Mouse (Mus musculus) liver, embryonic 11.5 days (tissue): Measurements from ENCODE around the gene Slc26a10. TPM values are rescaled to one million over a fixed set of nuclear protein-coding genes. Genes with fewer than 3 reads are reported as not detected.
"Not testable (repeated sequence)": the region's sequence is repeated elsewhere in the genome, so short reads cannot be mapped to it uniquely, and the experiment has no call there.

Source experiments
- ATAC-seq: fragments of 200-750 bp; cut with Nextera tagmentation; replicated peaks from 2 replicates; pipeline ENCODE4 v1.8.0; 2017; ENCODE audit warnings: moderate number of reproducible peaks, mild to moderate bottlenecking, moderate TSS enrichment, moderate library complexity; ENCODE audit not compliant: low FRiP score
- DNase-seq: peaks from one replicate; pipeline ENCODE4 v3.0.0-alpha.2; 2017; ENCODE audit warnings: low spot score
- H3K27ac ChIP-seq: fragments of 300-500 bp; sonication (generic); 2 replicates; pipeline ENCODE4 v1.5.1; 2014; ENCODE audit warnings: mild to moderate bottlenecking, low read depth, low read length, control low read depth
- H3K27me3 ChIP-seq: fragments of 300-500 bp; sonication (generic); replicated peaks from 2 replicates; pipeline ENCODE4 v1.6.1; 2014; ENCODE audit warnings: low read length, mixed read lengths; ENCODE audit not compliant: control insufficient read depth, insufficient read depth
- H3K36me3 ChIP-seq: fragments of 300-500 bp; sonication (generic); 2 replicates; pipeline ENCODE4 v1.6.1; 2014; ENCODE audit warnings: mild to moderate bottlenecking, low read length, moderate library complexity, mixed read lengths; ENCODE audit not compliant: control insufficient read depth, insufficient read depth
- H3K4me1 ChIP-seq: fragments of 300-500 bp; sonication (generic); replicated peaks from 2 replicates; pipeline ENCODE4 v1.6.1; 2014; ENCODE audit warnings: low read length, mixed read lengths; ENCODE audit not compliant: control insufficient read depth, insufficient read depth
- H3K4me2 ChIP-seq: fragments of 300-500 bp; sonication (generic); 2 replicates; pipeline ENCODE4 v1.6.1; 2014; ENCODE audit warnings: mild to moderate bottlenecking, control low read depth, moderate library complexity
- H3K4me3 ChIP-seq: fragments of 300-500 bp; sonication (generic); 2 replicates; pipeline ENCODE4 v1.5.1; 2014; ENCODE audit warnings: low read depth, low read length, control low read depth
- H3K9ac ChIP-seq: fragments of 300-500 bp; sonication (generic); 2 replicates; pipeline ENCODE4 v1.6.1; 2014; ENCODE audit warnings: low read depth, low read length, control low read depth
- H3K9me3 ChIP-seq: fragments of 300-500 bp; sonication (generic); 2 replicates; pipeline ENCODE4 v1.6.1; 2016; ENCODE audit warnings: low read length, inconsistent platforms, mixed read lengths; ENCODE audit not compliant: control insufficient read depth
- WGBS: fragments of 180-500 bp; shearing (Covaris S2); extraction: QIAGEN DNeasy Blood & Tissue Kit; methylation state at CpG from one replicate; pipeline ENCODE4 v1.1.7; 2014; 5-methylcytosine and 5-hydroxymethylcytosine counted together
- polyA plus RNA-seq: library from polyadenylated mRNA; unstranded; fragments of >200 nt; fragmentation: Nextera tagmentation; extraction: Ambion mirVana; gene quantifications from 2 replicates; pipeline ENCODE4 v1.2.1, GENCODE M21; 2014

Gene Slc26a10
- polyA plus RNA-seq, 1 experiment from 2014 or later, result 5.2 TPM

GRCm38 (mm10) chr10:127156511-127156910 lies 23.9 kb downstream of the Slc26a10 start:
- Histone ChIP-seq H3K4me2 (no peak overlapping the region), H3K9ac (no peak overlapping the region), H3K27me3 (no peaks in the 10 kb centered on the region), H3K4me3 (no peak overlapping the region), H3K9me3 (no peaks in the 10 kb centered on the region), H3K27ac (no peak overlapping the region), H3K36me3 (no peaks in the 10 kb centered on the region), H3K4me1 (no peaks in the 10 kb centered on the region)
- WGBS, result 65% methylated on average over 1 of the region's 1 CpGs
- ATAC-seq (no peak), DNase-seq (no peak)

DNA sequence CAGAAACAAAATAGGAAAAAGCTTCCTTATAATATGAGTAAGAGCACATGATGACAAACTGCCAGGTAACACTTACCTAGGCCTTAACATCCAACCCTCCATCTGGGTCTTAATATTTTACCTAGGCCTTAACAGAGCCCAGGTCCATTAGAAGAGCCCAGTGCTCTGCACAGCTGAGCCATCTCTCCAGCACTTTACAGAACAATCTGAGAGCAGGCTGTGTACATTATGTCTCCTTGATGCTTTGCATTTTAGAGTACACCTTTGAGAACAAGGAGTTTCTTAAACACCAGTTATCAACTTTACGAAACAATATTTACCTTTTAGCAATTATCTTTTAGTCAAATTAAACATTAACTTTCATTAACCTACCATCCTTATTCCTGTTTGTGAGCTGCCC lies 24.4 kb downstream of the Slc26a10 start:
- H3K9me3 ChIP-seq, result no peaks in the 10 kb centered on the region
- WGBS, result 74% methylated on average over 1 of the region's 1 CpGs
- H3K4me1 ChIP-seq, result no peaks in the 10 kb centered on the region
- H3K4me3 ChIP-seq, result no peak overlapping the region
- DNase-seq, result no peak
- no peak for ATAC-seq
- no peak overlapping the region for H3K9ac ChIP-seq
- H3K4me2 ChIP-seq, result no peak overlapping the region
- no peak overlapping the region for H3K27ac ChIP-seq
- no peaks in the 10 kb centered on the region for H3K27me3 ChIP-seq
- H3K36me3 ChIP-seq, result no peaks in the 10 kb centered on the region

- Histone ChIP-seq H3K27me3 (no peaks in the 10 kb centered on the region), H3K36me3 (no peaks in the 10 kb centered on the region), H3K9ac (no peak overlapping the region), H3K27ac (no peak overlapping the region), H3K4me3 (no peak overlapping the region), H3K4me2 (no peak overlapping the region), H3K9me3 (no peaks in the 10 kb centered on the region), H3K4me1 (no peaks in the 10 kb centered on the region)
- 80% methylated on average over 5 of the region's 5 CpGs for WGBS
- ATAC-seq, result no peak
- no peak for DNase-seq
Observed at GRCm38 (mm10) chr10:127154652-127155051, 25.8 kb downstream of the Slc26a10 start.

DNA sequence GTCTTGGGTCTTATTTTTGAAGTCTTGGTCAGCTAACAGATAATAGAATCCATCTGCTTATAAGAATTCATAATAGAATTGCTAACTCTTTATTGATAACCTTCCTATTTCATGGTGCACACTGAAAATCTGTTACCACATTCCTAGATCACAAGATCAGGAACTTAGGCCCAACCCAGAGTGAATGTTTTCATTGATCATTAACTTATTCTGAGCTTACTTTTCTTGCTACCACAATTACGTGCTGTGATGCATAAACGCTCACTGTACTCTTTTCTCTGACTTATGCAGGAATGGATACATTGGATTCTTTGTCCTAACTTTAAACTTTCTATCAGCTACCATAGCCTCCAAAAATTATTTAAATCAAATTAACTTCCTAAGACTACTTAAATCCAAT lies 26.2 kb downstream of the Slc26a10 start:
- DNase-seq (no peak), ATAC-seq (no peak)
- H3K9me3 ChIP-seq, result no peaks in the 10 kb centered on the region
- no peak overlapping the region for H3K4me2 ChIP-seq
- no peak overlapping the region for H3K27ac ChIP-seq
- no peaks in the 10 kb centered on the region for H3K36me3 ChIP-seq
- no peak overlapping the region for H3K4me3 ChIP-seq
- H3K4me1 ChIP-seq, result no peaks in the 10 kb centered on the region
- H3K9ac ChIP-seq, result no peak overlapping the region
- 89% methylated on average over 2 of the region's 2 CpGs for WGBS
- H3K27me3 ChIP-seq, result no peaks in the 10 kb centered on the region

DNA sequence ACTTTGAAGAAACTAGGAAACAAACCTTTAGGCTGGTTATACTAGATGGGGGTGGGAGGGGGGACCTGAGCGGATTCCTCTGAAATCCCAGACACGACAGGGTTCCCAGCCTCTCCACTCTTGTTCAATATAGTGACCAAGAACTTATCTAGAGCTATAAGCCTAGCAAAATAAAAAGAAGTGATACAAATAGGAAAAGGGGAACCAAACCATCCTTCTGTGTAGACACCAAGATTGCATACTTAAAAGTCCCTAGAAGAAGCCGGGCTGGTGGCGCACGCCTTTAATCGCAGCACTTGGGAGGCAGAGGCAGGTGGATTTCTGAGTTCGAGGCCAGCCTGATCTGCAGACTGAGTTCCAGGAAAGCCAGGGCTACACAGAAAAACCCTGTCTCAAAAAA lies 27.1 kb downstream of the Slc26a10 start:
- 87% methylated on average over 7 of the region's 7 CpGs for WGBS
- Histone ChIP-seq H3K4me2 (no peak overlapping the region), H3K9ac (no peak overlapping the region), H3K27me3 (no peaks in the 10 kb centered on the region), H3K9me3 (no peaks in the 10 kb centered on the region), H3K36me3 (no peaks in the 10 kb centered on the region), H3K27ac (no peak overlapping the region), H3K4me3 (no peak overlapping the region), H3K4me1 (no peaks in the 10 kb centered on the region)
- no peak for DNase-seq
- ATAC-seq, result no peak

- H3K9me3 ChIP-seq, H3K36me3 ChIP-seq, H3K4me3 ChIP-seq, H3K4me1 ChIP-seq, H3K27me3 ChIP-seq, DNase-seq, H3K4me2 ChIP-seq, H3K27ac ChIP-seq, ATAC-seq, H3K9ac ChIP-seq: not testable (repeated sequence)
- WGBS, result 84% methylated on average over 10 of the region's 10 CpGs
Observed at GRCm38 (mm10) chr10:127152556-127152955, 27.9 kb downstream of the Slc26a10 start.

GRCm38 (mm10) chr10:127151233-127151632 lies 29.2 kb downstream of the Slc26a10 start:
- not testable (repeated sequence) for ATAC-seq
- WGBS, result 79% methylated on average over 3 of the region's 3 CpGs

GRCm38 (mm10) chr10:127150471-127150872 lies 30.0 kb downstream of the Slc26a10 start:
- Histone ChIP-seq H3K9ac (no peak overlapping the region), H3K27me3 (no peaks in the 10 kb centered on the region), H3K4me1 (no peaks in the 10 kb centered on the region), H3K27ac (no peak overlapping the region), H3K36me3 (no peaks in the 10 kb centered on the region), H3K4me3 (no peak overlapping the region), H3K9me3 (no peaks in the 10 kb centered on the region), H3K4me2 (no peak overlapping the region)
- 66% methylated on average over 4 of the region's 4 CpGs for WGBS
- ATAC-seq (no peak), DNase-seq (no peak)

More at GRCm38 (mm10) chr10:127151233-127151632, 29.2 kb downstream of the Slc26a10 start:
- H3K27me3 ChIP-seq, H3K36me3 ChIP-seq, H3K9ac ChIP-seq, H3K27ac ChIP-seq, H3K4me2 ChIP-seq, H3K4me1 ChIP-seq, DNase-seq, H3K4me3 ChIP-seq, H3K9me3 ChIP-seq: not testable (repeated sequence)

DNA sequence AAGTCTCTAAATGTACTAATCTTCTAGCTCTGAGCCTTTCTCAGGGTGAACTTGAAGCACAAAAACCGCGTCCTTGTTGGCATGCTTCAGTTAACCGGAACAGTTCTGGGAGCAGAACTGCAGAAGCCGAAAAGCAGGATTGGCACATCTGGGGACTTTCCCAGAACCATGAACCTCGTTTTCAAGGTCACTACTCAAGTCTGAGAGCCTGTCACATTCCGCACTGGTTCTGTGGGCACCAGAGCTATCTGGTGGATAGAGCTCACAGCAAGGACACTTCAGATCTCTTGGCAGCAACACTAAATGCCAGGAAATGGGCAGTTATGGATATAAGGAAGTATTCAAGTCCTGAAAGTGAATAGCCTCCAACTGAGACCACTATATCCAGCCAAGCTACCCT lies 33.3 kb downstream of the Slc26a10 start:
- H3K27ac ChIP-seq, result no peak overlapping the region
- H3K9me3 ChIP-seq, result no peaks in the 10 kb centered on the region
- no peaks in the 10 kb centered on the region for H3K36me3 ChIP-seq
- H3K4me1 ChIP-seq, result no peaks in the 10 kb centered on the region
- H3K27me3 ChIP-seq, result no peaks in the 10 kb centered on the region
- H3K4me3 ChIP-seq, result no peak overlapping the region
- WGBS, result 78% methylated on average over 6 of the region's 6 CpGs
- DNase-seq (no peak), ATAC-seq (no peak)
- no peak overlapping the region for H3K4me2 ChIP-seq
- H3K9ac ChIP-seq, result no peak overlapping the region
